8 mouse cellular contexts compared by ENCODE assay signal in the genomic region with DNA sequence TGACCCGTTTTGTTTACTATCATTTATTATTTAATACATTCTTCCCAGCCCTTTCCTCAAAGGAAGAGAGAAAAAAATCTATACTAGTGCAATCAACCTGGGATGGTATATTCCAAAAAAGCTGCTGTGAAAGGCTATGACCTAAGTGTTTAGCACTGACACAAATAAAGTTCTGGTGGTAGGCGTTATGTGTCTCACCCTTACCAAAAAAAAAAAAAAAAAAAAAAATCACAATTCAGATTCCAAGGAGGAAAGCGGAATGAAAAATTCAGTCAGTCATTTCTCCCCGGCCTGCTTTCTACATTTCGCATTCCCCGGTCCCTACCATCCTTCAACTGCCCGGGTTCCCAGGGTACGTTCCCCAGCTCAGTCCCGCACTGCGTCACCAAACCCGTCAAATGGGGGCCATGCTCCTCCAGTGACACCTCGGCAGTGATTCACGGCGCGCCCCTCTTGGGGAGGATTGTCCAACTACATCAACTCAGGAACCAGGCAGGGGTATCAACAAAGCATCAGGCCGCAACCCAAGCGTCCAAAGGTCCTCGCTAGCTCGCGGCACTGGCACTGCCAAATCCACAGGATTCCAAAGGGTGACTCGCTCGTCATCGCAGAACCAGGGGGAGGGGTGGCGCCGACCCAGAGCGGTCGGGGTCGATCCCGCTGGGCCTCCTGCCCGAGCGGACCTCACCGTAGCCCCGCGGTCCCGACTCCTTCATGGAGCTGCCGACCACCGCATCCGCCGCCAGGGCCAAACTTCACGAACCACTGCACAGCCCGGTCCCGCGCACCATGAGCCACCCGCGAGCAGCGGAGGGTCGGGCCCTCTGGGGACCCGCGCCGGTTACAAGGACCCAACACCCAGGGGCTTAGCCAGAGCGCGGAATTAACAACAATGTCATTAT. TPM values are rescaled to one million over a fixed set of nuclear protein-coding genes. Genes with fewer than 3 reads are reported as not detected.
DNase-seq lines count a peak whose midpoint lies in the region; ATAC-seq and TF ChIP-seq lines count a peak whose summit lies in the region.

No protein-coding gene starts in this region.

- H3K4me1 ChIP-seq in forebrain, embryonic 14.5 days (ENCODE audit: control insufficient read depth, insufficient read depth, low read length), result peaks cover 6% of the 10 kb centered on the region; the same call in 1 of the 2 replicates
- no peaks in the 10 kb centered on the region for H3K4me1 ChIP-seq in heart, postnatal 0 days (ENCODE audit: control insufficient read depth, insufficient read depth)
- no peaks in the 10 kb centered on the region for H3K4me1 ChIP-seq in liver, embryonic 13.5 days (replicated peaks)
- no peaks in the 10 kb centered on the region for H3K4me1 ChIP-seq in stomach, embryonic 16.5 days (ENCODE audit: control insufficient read depth, insufficient read depth, low read length)

- TF ChIP-seq CTCF in heart, postnatal 0 days (IDR thresholded peaks at IDR 0.05; ENCODE audit: low read depth), result no peak

- peak overlapping the region; percentile 97 for H3K27ac ChIP-seq in forebrain, embryonic 14.5 days (ENCODE audit: low read depth, low read length)
- H3K27ac ChIP-seq in heart, postnatal 0 days (ENCODE audit: low read depth), result peak overlapping the region; percentile 94
- peak overlapping the region; percentile 74 for H3K27ac ChIP-seq in liver, embryonic 13.5 days
- peak overlapping the region; percentile 82 for H3K27ac ChIP-seq in stomach, embryonic 16.5 days (ENCODE audit: low read length)

- H3K9ac ChIP-seq in forebrain, embryonic 14.5 days (ENCODE audit: low read length), result peak overlapping the region; percentile 94
- peak overlapping the region; percentile 91 for H3K9ac ChIP-seq in heart, postnatal 0 days (replicated peaks; ENCODE audit: low read depth, low read length)
- H3K9ac ChIP-seq in liver, embryonic 13.5 days, result peak overlapping the region; percentile 74
- H3K9ac ChIP-seq in stomach, embryonic 16.5 days (ENCODE audit: low read length), result peak overlapping the region; percentile 91

- H3K9me3 ChIP-seq in forebrain, embryonic 14.5 days (replicated peaks; ENCODE audit: control insufficient read depth, low read length), result no peaks in the 10 kb centered on the region
- H3K9me3 ChIP-seq in heart, postnatal 0 days (replicated peaks; ENCODE audit: control insufficient read depth, low read length), result no peaks in the 10 kb centered on the region
- no peaks in the 10 kb centered on the region for H3K9me3 ChIP-seq in liver, embryonic 13.5 days (replicated peaks)
- no peaks in the 10 kb centered on the region for H3K9me3 ChIP-seq in stomach, embryonic 16.5 days (replicated peaks; ENCODE audit: control insufficient read depth, low read length)

- ATAC-seq in CD4-positive, CD25-positive, alpha-beta regulatory T cell, adult 4 months, result peak; percentile 18
- ATAC-seq in cerebellum, adult (ENCODE audit: insufficient number of reproducible peaks, low FRiP score, low TSS enrichment), result peak; percentile 66
- ATAC-seq in forebrain, embryonic 14.5 days, result peak; percentile 54
- ATAC-seq in heart, postnatal 0 days (ENCODE audit: insufficient read depth, low read depth), result peak; percentile 31
- ATAC-seq in liver, embryonic 13.5 days (ENCODE audit: low read depth), result peak; percentile 52
- peak; percentile 57 for ATAC-seq in stomach, embryonic 16.5 days (ENCODE audit: insufficient read depth, low FRiP score)

- peak; percentile 76 for DNase-seq in forebrain, embryonic 14.5 days (ENCODE audit: low spot score)
- DNase-seq in heart, postnatal 0 days (ENCODE audit: low spot score), result peak; percentile 41
- DNase-seq in kidney, postnatal 36 days, result peak; percentile 88 to 90
- no peak for DNase-seq in liver, embryonic 13.5 days
- DNase-seq in neural tube, embryonic 10.5 days (ENCODE audit: extremely low spot score, low spot score), result peak; percentile 84

- H3K4me3 ChIP-seq in forebrain, embryonic 14.5 days (ENCODE audit: low read depth, low read length), result peak overlapping the region; percentile 86
- peak overlapping the region; percentile 92 for H3K4me3 ChIP-seq in heart, postnatal 0 days (ENCODE audit: low read depth, low read length)
- peak overlapping the region; percentile 64 for H3K4me3 ChIP-seq in liver, embryonic 13.5 days (replicated peaks)
- peak overlapping the region; percentile 79 for H3K4me3 ChIP-seq in stomach, embryonic 16.5 days (replicated peaks; ENCODE audit: low read length)

- WGBS in forebrain, embryonic 14.5 days, result under 1% methylated on average over 51 of the region's 52 CpGs
- WGBS in heart, postnatal 0 days, result 1% methylated on average over 52 of the region's 52 CpGs
- WGBS in liver, embryonic 13.5 days (ENCODE audit: insufficient replicate concordance), result 3% methylated on average over 52 of the region's 52 CpGs
- 2% methylated on average over 52 of the region's 52 CpGs for WGBS in stomach, embryonic 16.5 days

- H3K36me3 ChIP-seq in forebrain, embryonic 14.5 days (ENCODE audit: control insufficient read depth, insufficient read depth, low read length), result no peaks in the 10 kb centered on the region
- H3K36me3 ChIP-seq in heart, postnatal 0 days (replicated peaks; ENCODE audit: control insufficient read depth, insufficient read depth, low read length), result no peaks in the 10 kb centered on the region
- no peaks in the 10 kb centered on the region for H3K36me3 ChIP-seq in liver, embryonic 13.5 days
- H3K36me3 ChIP-seq in stomach, embryonic 16.5 days (ENCODE audit: control insufficient read depth, insufficient read depth, low read length), result no peaks in the 10 kb centered on the region

- no peaks in the 10 kb centered on the region for H3K27me3 ChIP-seq in forebrain, embryonic 14.5 days (replicated peaks; ENCODE audit: control insufficient read depth, insufficient read depth, low read length)
- no peaks in the 10 kb centered on the region for H3K27me3 ChIP-seq in heart, postnatal 0 days (ENCODE audit: control insufficient read depth, insufficient read depth, low read length)
- H3K27me3 ChIP-seq in liver, embryonic 13.5 days, result peaks cover 47% of the 10 kb centered on the region
- H3K27me3 ChIP-seq in stomach, embryonic 16.5 days (ENCODE audit: control insufficient read depth, insufficient read depth, low read length), result no peaks in the 10 kb centered on the region

- peak overlapping the region; percentile 52 for H3K4me2 ChIP-seq in forebrain, embryonic 14.5 days (ENCODE audit: low read length)
- H3K4me2 ChIP-seq in heart, postnatal 0 days (ENCODE audit: low read depth, low read length), result peak overlapping the region; percentile 83
- peak overlapping the region; percentile 67 for H3K4me2 ChIP-seq in liver, embryonic 13.5 days
- H3K4me2 ChIP-seq in stomach, embryonic 16.5 days (ENCODE audit: low read depth, low read length), result peak overlapping the region; percentile 84

- no peak for TF ChIP-seq EP300 in heart, postnatal 0 days (IDR thresholded peaks at IDR 0.05; ENCODE audit: low read depth)

RNA-seq across cellular contexts. Expression of a gene that starts 1.1 kb away (rescaled TPM):
- under 1 TPM; 0.22 to 0.29 TPM for polyA plus RNA-seq in CD4-positive, CD25-positive, alpha-beta regulatory T cell, adult 4 months (2017; shearing (Covaris generic))
- polyA plus RNA-seq in forebrain, embryonic 14.5 days (2014; fragmentation: Nextera tagmentation; extraction: Ambion mirVana), result 10.9 and 16.9 TPM in 2 replicates
- 25.5 and 29.1 TPM in 2 replicates for total RNA-seq in heart, postnatal 0 days (2014; rRNA removed; ENCODE audit: low replicate concordance)
- polyA plus RNA-seq in heart, postnatal 0 days (2015; fragmentation: Nextera tagmentation; extraction: Ambion mirVana), result 5.4 and 5.6 TPM in 2 replicates
- 3.8 and 4.3 TPM in 2 replicates for polyA plus RNA-seq in liver, embryonic 13.5 days (2015; fragmentation: Nextera tagmentation; extraction: Ambion mirVana)
- 3.9 and 4.5 TPM in 2 replicates for polyA plus RNA-seq in stomach, embryonic 16.5 days (2015; fragmentation: Nextera tagmentation; extraction: Ambion mirVana)

RNA-seq across cellular contexts. Expression of a gene that starts 29.5 kb away (rescaled TPM):
- not detected for polyA plus RNA-seq in CD4-positive, CD25-positive, alpha-beta regulatory T cell, adult 4 months (2017; shearing (Covaris generic))
- polyA plus RNA-seq in forebrain, embryonic 14.5 days (2014; fragmentation: Nextera tagmentation; extraction: Ambion mirVana), result not detected in 2 replicates
- total RNA-seq in heart, postnatal 0 days (2014; rRNA removed; ENCODE audit: low replicate concordance), result not detected in 2 replicates
- polyA plus RNA-seq in heart, postnatal 0 days (2015; fragmentation: Nextera tagmentation; extraction: Ambion mirVana), result not detected in 2 replicates
- polyA plus RNA-seq in liver, embryonic 13.5 days (2015; fragmentation: Nextera tagmentation; extraction: Ambion mirVana), result not detected in 2 replicates
- polyA plus RNA-seq in stomach, embryonic 16.5 days (2015; fragmentation: Nextera tagmentation; extraction: Ambion mirVana), result not detected in 2 replicates

RNA-seq across cellular contexts. Expression of a gene that starts 39.2 kb away (rescaled TPM):
- polyA plus RNA-seq in CD4-positive, CD25-positive, alpha-beta regulatory T cell, adult 4 months (2017; shearing (Covaris generic)), result 100 to 1,000 TPM; 101 to 109 TPM
- polyA plus RNA-seq in forebrain, embryonic 14.5 days (2014; fragmentation: Nextera tagmentation; extraction: Ambion mirVana), result 4.3 and 7.0 TPM in 2 replicates
- total RNA-seq in heart, postnatal 0 days (2014; rRNA removed; ENCODE audit: low replicate concordance), result 21.8 and 31.7 TPM in 2 replicates
- polyA plus RNA-seq in heart, postnatal 0 days (2015; fragmentation: Nextera tagmentation; extraction: Ambion mirVana), result 19.9 and 22.4 TPM in 2 replicates
- polyA plus RNA-seq in liver, embryonic 13.5 days (2015; fragmentation: Nextera tagmentation; extraction: Ambion mirVana), result 11.5 and 13.5 TPM in 2 replicates
- polyA plus RNA-seq in stomach, embryonic 16.5 days (2015; fragmentation: Nextera tagmentation; extraction: Ambion mirVana), result 18.1 and 19.3 TPM in 2 replicates
